Mouse (Mus musculus) A20 (cell line): ENCODE data around the gene Kcnk3.

Experiments
- DNase-seq: peaks from one replicate; pipeline ENCODE4 v3.0.0-alpha.2; 2011; ENCODE audit warnings: low read depth, low spot score

Kcnk3 gene

GRCm38 (mm10) chr5:30613242-30613641 is 25.3 kb downstream of the Kcnk3 start:
- no peak for DNase-seq

GRCm38 (mm10) chr5:30614221-30614620 is 26.3 kb downstream of the Kcnk3 start:
- no peak for DNase-seq

DNA sequence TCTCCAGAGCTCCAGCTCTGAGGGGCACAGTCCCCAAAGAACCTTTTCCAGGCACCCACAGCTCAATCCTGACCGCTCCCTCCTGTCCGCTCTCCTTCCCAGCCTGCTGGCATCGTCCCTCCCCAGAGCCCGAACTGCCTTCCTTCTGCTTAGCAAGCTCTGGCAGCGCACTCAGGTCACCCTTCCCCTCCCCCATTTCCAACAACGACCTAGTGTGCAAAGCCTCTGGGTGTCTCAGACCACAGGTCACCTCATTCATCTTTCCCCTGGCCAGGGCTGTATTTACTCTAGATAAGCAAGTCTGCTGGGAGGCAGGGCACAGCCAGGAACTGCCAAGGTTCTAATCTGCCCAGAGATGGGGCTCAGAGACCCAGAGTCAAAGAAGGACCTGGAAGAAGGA is 27.4 kb downstream of the Kcnk3 start:
- DNase-seq = no peak

GRCm38 (mm10) chr5:30615819-30616218 is 27.8 kb downstream of the Kcnk3 start:
- no peak for DNase-seq

GRCm38 (mm10) chr5:30616644-30617043 is 28.7 kb downstream of the Kcnk3 start:
- no peak for DNase-seq

GRCm38 (mm10) chr5:30617357-30617756 is 29.4 kb downstream of the Kcnk3 start:
- no peak for DNase-seq

- no peak for DNase-seq
Observed at GRCm38 (mm10) chr5:30617851-30618250, 29.9 kb downstream of the Kcnk3 start.

DNA sequence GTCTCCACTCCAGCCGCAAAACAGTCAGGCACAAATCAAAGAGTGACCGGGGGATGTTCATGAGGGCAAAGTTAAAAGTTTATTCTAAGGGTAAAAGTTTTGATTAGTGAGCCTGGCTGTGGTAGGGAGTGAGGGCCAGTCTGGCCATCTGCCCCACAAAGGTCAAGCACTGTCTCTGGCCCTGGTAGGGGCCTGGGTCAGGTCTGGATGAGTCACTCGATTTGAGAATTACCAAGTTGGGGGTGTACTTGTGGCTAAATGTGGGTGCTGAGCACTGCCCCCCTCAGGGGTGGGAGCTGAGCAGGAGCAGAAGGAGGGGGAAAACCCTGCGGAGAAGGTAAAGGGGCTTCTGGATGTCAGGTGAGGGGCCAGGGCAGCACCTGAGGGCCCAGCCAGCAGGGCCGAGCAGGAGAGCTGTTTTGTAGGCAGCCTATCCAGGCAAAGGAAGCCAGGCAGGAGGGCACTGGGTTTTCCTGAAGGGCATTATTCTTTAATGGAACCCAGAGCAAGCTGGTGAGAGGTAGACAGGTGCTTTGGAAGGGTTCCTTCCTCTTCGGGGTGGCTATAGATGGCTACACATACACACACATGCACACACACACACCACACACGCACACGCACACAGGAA is 30.5 kb downstream of the Kcnk3 start:
- no peak for DNase-seq

- DNase-seq = no peak
Observed at GRCm38 (mm10) chr5:30619211-30619610, 31.2 kb downstream of the Kcnk3 start.

DNA sequence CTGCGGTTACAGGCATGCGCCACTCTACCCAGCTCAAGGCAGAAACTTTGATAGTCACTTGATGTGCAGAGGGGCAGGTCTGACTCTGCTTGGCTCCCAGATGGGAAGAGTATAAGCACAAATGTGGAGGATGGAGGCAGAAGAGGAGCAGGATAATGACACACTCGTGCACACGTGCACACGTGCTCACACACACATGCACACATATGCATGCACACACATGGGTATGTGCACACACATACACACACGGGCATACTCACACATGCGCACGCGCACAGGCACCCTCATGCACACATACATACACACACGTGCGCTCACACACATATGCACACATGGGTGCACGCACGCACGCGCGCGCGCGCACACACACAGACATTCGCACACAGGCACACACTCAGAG is 32.6 kb downstream of the Kcnk3 start:
- no peak for DNase-seq

- DNase-seq = no peak
Observed at GRCm38 (mm10) chr5:30621211-30621790, 33.3 kb downstream of the Kcnk3 start.

DNA sequence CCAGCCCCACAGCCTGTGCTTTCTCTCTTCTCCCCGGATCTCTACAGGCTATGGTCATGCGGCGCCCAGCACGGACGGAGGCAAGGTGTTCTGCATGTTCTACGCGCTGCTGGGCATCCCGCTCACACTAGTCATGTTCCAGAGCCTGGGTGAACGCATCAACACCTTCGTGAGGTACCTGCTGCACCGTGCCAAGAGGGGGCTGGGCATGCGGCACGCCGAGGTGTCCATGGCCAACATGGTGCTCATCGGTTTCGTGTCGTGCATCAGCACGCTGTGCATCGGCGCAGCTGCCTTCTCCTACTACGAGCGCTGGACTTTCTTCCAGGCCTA is 33.8 kb downstream of the Kcnk3 start:
- DNase-seq = no peak

DNA sequence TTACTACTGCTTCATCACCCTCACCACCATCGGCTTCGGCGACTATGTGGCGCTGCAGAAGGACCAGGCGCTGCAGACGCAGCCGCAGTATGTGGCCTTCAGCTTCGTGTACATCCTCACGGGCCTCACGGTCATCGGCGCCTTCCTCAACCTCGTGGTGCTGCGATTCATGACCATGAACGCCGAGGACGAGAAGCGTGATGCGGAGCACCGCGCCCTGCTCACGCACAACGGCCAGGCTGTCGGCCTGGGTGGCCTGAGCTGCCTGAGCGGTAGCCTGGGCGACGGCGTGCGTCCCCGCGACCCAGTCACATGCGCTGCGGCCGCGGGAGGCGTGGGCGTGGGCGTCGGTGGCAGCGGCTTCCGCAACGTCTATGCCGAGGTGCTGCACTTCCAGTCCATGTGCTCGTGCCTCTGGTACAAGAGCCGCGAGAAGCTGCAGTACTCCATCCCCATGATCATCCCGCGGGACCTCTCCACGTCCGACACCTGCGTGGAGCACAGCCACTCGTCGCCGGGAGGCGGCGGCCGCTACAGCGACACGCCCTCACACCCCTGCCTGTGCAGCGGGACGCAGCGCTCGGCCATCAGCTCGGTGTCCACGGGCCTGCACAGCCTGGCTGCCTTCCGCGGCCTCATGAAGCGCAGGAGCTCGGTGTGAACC is 34.3 kb downstream of the Kcnk3 start:
- no peak for DNase-seq

DNA sequence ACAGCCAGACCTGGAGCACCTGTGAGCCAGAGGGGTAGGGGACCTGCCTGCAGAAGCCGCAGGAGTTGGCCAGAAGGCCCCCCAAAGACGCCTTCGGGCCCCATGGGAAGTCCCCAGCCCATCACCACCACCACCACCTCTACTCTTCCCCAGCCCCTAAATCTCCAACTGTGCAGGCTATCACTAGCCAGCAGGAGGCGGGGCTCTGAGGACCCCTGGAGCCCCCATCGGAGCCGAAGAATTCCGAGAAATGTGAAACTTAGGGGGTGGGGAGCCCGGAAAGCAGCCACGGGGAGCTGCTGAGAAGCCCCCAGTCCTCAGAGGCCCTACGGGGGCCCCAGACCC is 34.8 kb downstream of the Kcnk3 start:
- DNase-seq = no peak

- no peak for DNase-seq
Observed at GRCm38 (mm10) chr5:30623380-30623779, 35.4 kb downstream of the Kcnk3 start.

DNA sequence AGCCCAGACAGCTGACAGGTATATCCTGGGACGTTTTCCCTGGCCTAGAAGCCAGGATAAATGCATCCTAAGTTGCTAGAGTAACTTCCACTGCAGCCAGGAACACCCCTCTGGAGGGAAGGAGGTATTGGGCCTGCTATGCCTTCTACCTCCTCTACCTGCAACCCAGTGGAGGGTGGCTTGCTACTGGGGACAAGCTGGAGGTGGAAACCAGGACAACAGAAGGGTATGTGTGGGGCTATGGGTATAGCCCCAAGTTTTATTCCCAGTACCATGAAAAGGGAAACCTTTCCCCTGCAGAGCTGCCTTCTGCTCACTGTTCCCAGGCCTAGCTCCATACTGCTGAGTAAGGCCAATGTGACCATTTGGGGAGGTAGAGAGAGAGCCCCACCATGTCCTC is 36.3 kb downstream of the Kcnk3 start:
- DNase-seq = no peak

- no peak for DNase-seq
Observed at GRCm38 (mm10) chr5:30624908-30625307, 36.9 kb downstream of the Kcnk3 start.

GRCm38 (mm10) chr5:30625379-30625778 is 37.4 kb downstream of the Kcnk3 start:
- DNase-seq = no peak

DNA sequence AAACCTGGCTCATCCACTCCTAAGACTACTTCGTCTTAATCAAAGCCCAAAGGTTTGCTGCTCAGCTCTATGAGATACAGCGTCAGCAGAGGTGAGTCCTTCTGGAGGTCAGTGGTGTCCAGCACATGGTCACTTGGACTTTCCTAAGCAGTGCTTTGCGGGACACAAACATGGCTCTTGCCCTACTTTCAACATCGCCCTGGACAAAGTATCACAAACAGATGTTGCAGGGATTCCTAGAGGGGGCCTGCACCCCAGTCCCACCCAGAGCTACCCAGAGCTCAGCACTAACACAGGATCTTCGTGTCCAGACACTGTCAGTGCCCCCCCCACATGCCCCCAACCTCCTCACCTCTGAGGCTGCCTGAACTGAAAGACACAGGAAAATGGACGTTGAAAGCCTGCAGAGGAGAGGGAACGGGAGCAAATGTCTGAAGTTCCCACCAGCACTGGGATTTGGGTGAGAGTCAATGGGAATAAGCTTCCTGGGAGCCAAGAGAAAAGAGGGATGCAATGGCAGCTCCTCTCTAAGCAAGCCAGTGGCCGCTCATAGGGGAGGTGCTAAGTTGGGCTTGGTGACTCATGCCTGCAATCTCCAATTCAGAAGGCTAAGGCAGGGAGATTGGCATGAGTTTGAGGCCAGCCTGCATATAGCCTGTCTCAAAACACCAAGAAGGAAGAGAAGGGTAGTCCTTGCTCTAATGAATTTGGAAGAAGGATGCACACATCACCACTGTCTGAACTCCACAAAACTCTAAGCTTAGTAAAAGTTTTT is 38.5 kb downstream of the Kcnk3 start:
- no peak for DNase-seq

DNA sequence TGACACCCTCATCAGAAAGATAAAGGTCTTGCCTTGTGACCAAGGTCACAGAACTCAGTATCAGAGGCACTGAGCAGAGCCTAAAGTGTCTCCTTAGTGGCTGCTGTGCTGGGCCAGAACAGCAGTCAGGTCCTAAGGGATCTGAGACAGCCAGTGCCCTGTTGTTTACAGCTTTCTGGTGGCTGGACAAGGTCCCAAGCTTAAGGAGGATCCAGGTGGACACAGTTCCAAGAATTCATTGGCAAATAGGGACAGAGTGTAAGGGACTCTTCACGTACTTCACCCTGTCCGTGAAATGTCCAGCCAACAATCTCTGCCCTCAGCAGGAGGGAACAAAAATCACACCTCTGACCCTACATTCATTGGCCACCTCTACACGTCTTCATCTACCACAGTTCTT is 40.5 kb downstream of the Kcnk3 start:
- no peak for DNase-seq

- DNase-seq = no peak
Observed at GRCm38 (mm10) chr5:30630401-30630800, 42.4 kb downstream of the Kcnk3 start.

GRCm38 (mm10) chr5:30632134-30632533 is 44.2 kb downstream of the Kcnk3 start:
- DNase-seq = no peak

- no peak for DNase-seq
Observed at GRCm38 (mm10) chr5:30636994-30637393, 49.0 kb downstream of the Kcnk3 start.
